Mouse (Mus musculus) left cerebral cortex, postnatal 25 days (tissue): ENCODE data around the gene Kiss1. TPM values are rescaled to one million over a fixed set of nuclear protein-coding genes. Genes with fewer than 3 reads are reported as not detected.
A peak's percentile ranks its signal among the peaks of the same experiment; 100 is the strongest.
"Not testable (repeated sequence)": the region's sequence is repeated elsewhere in the genome, so short reads cannot be mapped to it uniquely, and the experiment has no call there.

Source experiments
- DNase-seq, 2 experiments: peaks; one replicate each; pipeline ENCODE4 v3.0.0; 2022; ENCODE audit warnings: low spot score in 2 of 2, mixed read lengths in 1 of 2
- intact Hi-C: fragments of 180-260 bp; cut with DNase I; formaldehyde crosslinking; loops from one replicate; pipeline ENCODE4 v1.15.1; 2025
- total RNA-seq, 2 experiments: library from RNA; stranded (reverse); gene quantifications; 2 replicates each; pipeline ENCODE4 v1.2.3; 2021

The Kiss1 gene
- total RNA-seq, 2 experiments from 2014 or later: 1.8 TPM; not detected in 1

GRCm38 (mm10) chr1:133314364-133314763, 7.3 kb upstream of the Kiss1 start:
- DNase-seq: peak; percentile 50 to 57
- intact Hi-C loops: loop anchor here (1.0 to 5.0 kb wide), 3 partner anchors 39 to 296 kb away; partner anchors contain the start of gene Snrpe

GRCm38 (mm10) chr1:133315775-133316174, 5.9 kb upstream of the Kiss1 start:
- no peak for DNase-seq

GRCm38 (mm10) chr1:133316577-133316976, 5.1 kb upstream of the Kiss1 start:
- intact Hi-C loops: no loop called here
- DNase-seq: no peak

More at GRCm38 (mm10) chr1:133315775-133316174, 5.9 kb upstream of the Kiss1 start:
- intact Hi-C loops: loop anchor here (2.0 kb wide), 1 partner anchor 295 kb away; the partner anchor contains the start of gene Snrpe

- DNase-seq: no peak
- intact Hi-C loops: no loop called here
Measured at GRCm38 (mm10) chr1:133317149-133317548, 4.5 kb upstream of the Kiss1 start.

GRCm38 (mm10) chr1:133323333-133323732, 1.7 kb downstream of the Kiss1 start:
- no peak for DNase-seq
- intact Hi-C loops: no loop called here

GRCm38 (mm10) chr1:133325951-133326350, 4.3 kb downstream of the Kiss1 start:
- intact Hi-C loops: no loop called here
- no peak for DNase-seq

GRCm38 (mm10) chr1:133327094-133327493, 5.4 kb downstream of the Kiss1 start:
- DNase-seq: no peak
- intact Hi-C loops: no loop called here

GRCm38 (mm10) chr1:133328299-133328795, 6.7 kb downstream of the Kiss1 start:
- intact Hi-C loops: no loop called here
- no peak for DNase-seq

GRCm38 (mm10) chr1:133328896-133329637, 7.4 kb downstream of the Kiss1 start:
- intact Hi-C loops: no loop called here
- DNase-seq: no peak

- intact Hi-C loops: no loop called here
- DNase-seq: no peak
Measured at GRCm38 (mm10) chr1:133329638-133329964, 7.9 kb downstream of the Kiss1 start.

GRCm38 (mm10) chr1:133331142-133331541, 9.5 kb downstream of the Kiss1 start:
- intact Hi-C loops: no loop called here
- peak in 1 of 2 experiments; percentile 47 for DNase-seq

- intact Hi-C loops: no loop called here
- DNase-seq: peak in 1 of 2 experiments; percentile 77
Measured at GRCm38 (mm10) chr1:133332656-133333430, 11.2 kb downstream of the Kiss1 start.

- DNase-seq: peak in 1 of 2 experiments; percentile 62
- intact Hi-C loops: no loop called here
Measured at GRCm38 (mm10) chr1:133333937-133334336, 12.3 kb downstream of the Kiss1 start.

- intact Hi-C loops, DNase-seq: not testable (repeated sequence)
Measured at GRCm38 (mm10) chr1:133340403-133340802, 18.7 kb downstream of the Kiss1 start.

- no peak for DNase-seq
- intact Hi-C loops: no loop called here
Measured at GRCm38 (mm10) chr1:133344357-133344756, 22.7 kb downstream of the Kiss1 start.

GRCm38 (mm10) chr1:133346531-133346930, 24.9 kb downstream of the Kiss1 start:
- intact Hi-C loops: no loop called here
- no peak for DNase-seq

- DNase-seq: no peak
- intact Hi-C loops: no loop called here
Measured at GRCm38 (mm10) chr1:133347226-133347625, 25.6 kb downstream of the Kiss1 start.

GRCm38 (mm10) chr1:133347693-133348520, 26.2 kb downstream of the Kiss1 start:
- intact Hi-C loops: no loop called here

GRCm38 (mm10) chr1:133350210-133350609, 28.5 kb downstream of the Kiss1 start, which contains the start of gene Ren1:
Gene Ren1 (plus strand): TSS chr1:133350510.
- DNase-seq: no peak
- intact Hi-C loops: loop anchor here (10.0 kb wide), 1 partner anchor 315 kb away; the partner anchor contains the start of gene Mdm4

More at GRCm38 (mm10) chr1:133347693-133348520, 26.2 kb downstream of the Kiss1 start:
- DNase-seq: no peak
